ENCODE assay signal across 8 mouse cellular contexts in genomic region chr1:132880161-132881005, GRCm38 (mm10). TPM values are rescaled to one million over a fixed set of nuclear protein-coding genes. Genes with fewer than 3 reads are reported as not detected.
DNase-seq lines count a peak whose midpoint lies in the region; ATAC-seq lines count a peak whose summit lies in the region.

Lrrn2 (plus strand) TSS chr1:132880273.

- ATAC-seq in hindbrain, embryonic 14.5 days (ENCODE audit: low FRiP score), result peak; percentile 83
- ATAC-seq in midbrain, embryonic 16.5 days, result peak; percentile 88
- ATAC-seq in erythroid progenitor cell, adult 5-6 weeks (replicated peaks; ENCODE audit: low FRiP score, poor library complexity, severe bottlenecking), result no peak

- intact Hi-C loops in left cerebral cortex, postnatal 36 days (cut with DNase I), result loop anchor here (2.0 to 5.0 kb wide), 2 partner anchors 38 to 122 kb away; no protein-coding TSS in a partner anchor

- H3K27me3 ChIP-seq in hindbrain, embryonic 14.5 days (ENCODE audit: control insufficient read depth, insufficient read depth, low read length), result no peaks in the 10 kb centered on the region
- H3K27me3 ChIP-seq in midbrain, embryonic 16.5 days (ENCODE audit: control insufficient read depth, insufficient read depth, low read depth, low read length), result no peaks in the 10 kb centered on the region

- H3K4me1 ChIP-seq in hindbrain, embryonic 14.5 days (replicated peaks; ENCODE audit: control insufficient read depth, insufficient read depth, low read length), result peaks cover 11% of the 10 kb centered on the region
- H3K4me1 ChIP-seq in midbrain, embryonic 16.5 days (ENCODE audit: control insufficient read depth, insufficient read depth, low read length), result peaks cover 21% of the 10 kb centered on the region

- H3K36me3 ChIP-seq in hindbrain, embryonic 14.5 days (replicated peaks; ENCODE audit: control insufficient read depth, insufficient read depth), result no peaks in the 10 kb centered on the region
- no peaks in the 10 kb centered on the region for H3K36me3 ChIP-seq in midbrain, embryonic 16.5 days (ENCODE audit: control insufficient read depth, insufficient read depth, low read length)

- H3K4me2 ChIP-seq in hindbrain, embryonic 14.5 days (replicated peaks), result peak within 1 kb of the TSS; percentile 88
- H3K4me2 ChIP-seq in midbrain, embryonic 16.5 days (ENCODE audit: low read length), result peak within 1 kb of the TSS; percentile 83

- H3K4me3 ChIP-seq in hindbrain, embryonic 14.5 days (replicated peaks; ENCODE audit: low read length), result peak within 1 kb of the TSS; percentile 78
- H3K4me3 ChIP-seq in midbrain, embryonic 16.5 days (ENCODE audit: low read depth, low read length), result peak within 1 kb of the TSS; percentile 78

- WGBS in hindbrain, embryonic 14.5 days, result under 1% methylated on average over 73 of the region's 80 CpGs
- WGBS in midbrain, embryonic 16.5 days, result 0% methylated on average over 62 of the region's 80 CpGs

- DNase-seq in adrenal gland, postnatal 25 days, result peak; percentile 65
- peak; percentile 81 for DNase-seq in cerebellum, adult 9-11 months
- DNase-seq in frontal cortex, adult 2 months (ENCODE audit: extremely low spot score in 1 of 2, low spot score in 1 of 2), result peak in 1 of 2 experiments; percentile 74
- peak; percentile 64 for DNase-seq in hindbrain, embryonic 14.5 days (ENCODE audit: low spot score)
- peak; percentile 78 to 84 for DNase-seq in left cerebral cortex, postnatal 36 days (ENCODE audit: low spot score in 2 of 2)
- peak; percentile 65 for DNase-seq in testis, postnatal 10 days (ENCODE audit: low spot score)

- no peaks in the 10 kb centered on the region for H3K9me3 ChIP-seq in hindbrain, embryonic 14.5 days (ENCODE audit: control insufficient read depth, low read length)
- no peaks in the 10 kb centered on the region for H3K9me3 ChIP-seq in midbrain, embryonic 16.5 days (replicated peaks; ENCODE audit: control insufficient read depth, low read length, poor library complexity, severe bottlenecking)

- H3K27ac ChIP-seq in hindbrain, embryonic 14.5 days, result peak within 1 kb of the TSS; percentile 85
- peak within 1 kb of the TSS; percentile 88 for H3K27ac ChIP-seq in midbrain, embryonic 16.5 days (ENCODE audit: low read length)

- H3K9ac ChIP-seq in hindbrain, embryonic 14.5 days, result peak within 1 kb of the TSS; percentile 90
- H3K9ac ChIP-seq in midbrain, embryonic 16.5 days (ENCODE audit: low read depth, low read length), result peak within 1 kb of the TSS; percentile 89

RNA-seq across cellular contexts. Expression of gene Lrrn2, which starts in this region (rescaled TPM):
- total RNA-seq in adrenal gland, postnatal 25 days (2021), result 9.4 and 9.7 TPM in 2 replicates
- 53.9 and 61.9 TPM in 2 replicates for polyA plus RNA-seq in frontal cortex, adult 2 months (2012; rRNA removed)
- 40.7 and 45.3 TPM in 2 replicates for polyA plus RNA-seq in hindbrain, embryonic 14.5 days (2014; fragmentation: Nextera tagmentation; extraction: Ambion mirVana)
- total RNA-seq in left cerebral cortex, postnatal 36 days (2021), result 100 to 1,000 TPM in 1 of 2 experiments, 10 to 100 TPM in 1; 89.3 to 105 TPM
- polyA plus RNA-seq in midbrain, embryonic 16.5 days (2015; fragmentation: Nextera tagmentation; extraction: Ambion mirVana), result 59.1 and 61.4 TPM in 2 replicates
- not detected in 2 replicates for total RNA-seq in erythroid progenitor cell, adult 5-6 weeks (2015; ENCODE audit: low replicate concordance)
- total RNA-seq in erythroid progenitor cell, adult 5-6 weeks (2017; ENCODE audit: low replicate concordance), result not detected in 2 replicates

Comparison
In these comparisons a context has a peak if more than half of its experiments do, and no peak if none do; other contexts are left out.
1. RNA of gene Lrrn2 (total RNA-seq): 89.3 to 105 TPM in left cerebral cortex, postnatal 36 days and 9.4 to 9.7 TPM in adrenal gland, postnatal 25 days; not detected in erythroid progenitor cell, adult 5-6 weeks; every median in the first group is over 10 times any median in the second.